Mouse (Mus musculus): ENCODE data around the gene Ppp1r27. TPM values are rescaled to one million over a fixed set of nuclear protein-coding genes. Genes with fewer than 3 reads are reported as not detected.

The Ppp1r27 gene
- polyA plus RNA-seq, 1 experiment from 2014 or later: not detected

DNA sequence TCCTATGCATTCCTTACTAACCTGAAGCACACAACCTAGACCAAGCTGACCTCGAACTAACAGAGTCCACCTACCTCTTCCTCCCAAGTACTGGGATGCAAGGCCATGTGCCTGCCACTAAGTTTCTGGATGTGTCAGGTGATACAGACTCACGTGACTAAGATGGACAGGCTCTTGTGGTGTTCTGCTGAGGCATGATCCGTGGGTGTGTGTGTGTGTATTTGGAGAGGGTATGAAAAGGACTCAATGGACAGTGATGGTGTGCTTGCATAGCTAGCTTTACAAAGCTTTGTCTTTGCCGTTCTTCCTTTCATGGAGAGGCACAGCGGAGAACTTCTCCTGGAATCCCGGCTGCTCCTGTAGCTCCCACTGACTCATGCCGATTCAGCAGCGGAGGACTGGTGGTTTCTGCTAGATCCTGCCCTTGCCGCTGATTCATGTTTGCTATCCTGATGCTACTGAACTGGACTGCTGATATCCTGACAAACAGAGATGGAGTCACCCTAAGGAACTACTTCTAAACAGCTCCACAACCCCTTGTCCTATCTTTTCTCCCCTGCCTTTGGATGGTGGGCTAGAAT, 42.6 kb downstream of the Ppp1r27 start:
- Histone ChIP-seq H3K4me2 (ENCODE audit: low read length) (no peak overlapping the region), H3K4me1 (ENCODE audit: control insufficient read depth, insufficient read depth, low read length) (peaks cover 6% of the 10 kb centered on the region; the same call in 1 of the 2 replicates), H3K27me3 (ENCODE audit: control insufficient read depth, insufficient read depth, low read length) (no peaks in the 10 kb centered on the region), H3K9ac (replicated peaks; ENCODE audit: low read length) (no peak overlapping the region), H3K36me3 (ENCODE audit: control insufficient read depth, insufficient read depth, low read length) (no peaks in the 10 kb centered on the region), H3K4me3 (replicated peaks; ENCODE audit: low read depth, low read length) (no peak overlapping the region), H3K9me3 (ENCODE audit: control insufficient read depth, low read length) (no peaks in the 10 kb centered on the region), H3K27ac (replicated peaks; ENCODE audit: low read depth, low read length) (no peak overlapping the region)
- DNase-seq (no peak), ATAC-seq (ENCODE audit: low FRiP score, low TSS enrichment) (no peak)
- WGBS: 83% methylated on average over 9 of the region's 9 CpGs

DNA sequence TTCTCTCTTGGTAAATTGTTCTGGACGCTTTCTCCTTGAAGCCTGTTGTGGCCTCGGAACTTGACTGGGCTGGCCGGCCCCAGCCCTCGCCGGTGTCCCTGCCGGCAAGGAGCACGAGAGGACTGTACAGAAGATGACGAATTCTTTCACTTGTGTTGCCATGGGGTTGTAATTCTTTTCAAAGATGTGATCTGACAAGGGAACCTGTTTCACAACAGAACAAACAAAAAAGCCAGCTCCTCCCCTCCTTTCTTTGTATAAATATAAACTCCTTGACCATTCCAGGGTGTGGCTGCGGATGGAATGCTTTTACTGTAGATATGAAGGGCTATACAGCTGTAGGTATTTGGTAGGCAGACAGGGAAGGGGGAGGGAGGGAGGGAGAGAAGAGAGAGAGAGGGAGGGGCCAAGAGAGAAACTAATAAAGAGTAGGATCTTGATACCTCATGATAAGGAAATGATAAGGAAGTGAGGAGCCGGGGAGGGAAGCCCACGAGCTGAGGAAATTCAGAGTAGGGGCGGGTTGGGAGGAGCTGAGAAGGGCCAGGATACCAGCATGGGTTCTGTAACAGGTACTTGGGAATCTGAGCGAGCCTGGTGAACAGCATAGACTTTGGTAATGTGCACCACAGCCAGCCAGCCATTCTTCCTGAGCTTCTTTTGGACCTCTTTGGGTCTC, 43.2 kb downstream of the Ppp1r27 start:
- peaks cover 6% of the 10 kb centered on the region; the same call in 1 of the 2 replicates for H3K4me1 ChIP-seq (ENCODE audit: control insufficient read depth, insufficient read depth, low read length)
- DNase-seq (no peak), ATAC-seq (ENCODE audit: low FRiP score, low TSS enrichment) (no peak)
- H3K9ac ChIP-seq (replicated peaks; ENCODE audit: low read length): no peak overlapping the region
- H3K4me2 ChIP-seq (ENCODE audit: low read length): no peak overlapping the region
- no peak overlapping the region for H3K27ac ChIP-seq (replicated peaks; ENCODE audit: low read depth, low read length)
- H3K27me3 ChIP-seq (ENCODE audit: control insufficient read depth, insufficient read depth, low read length): no peaks in the 10 kb centered on the region
- WGBS: 86% methylated on average over 13 of the region's 13 CpGs
- no peaks in the 10 kb centered on the region for H3K9me3 ChIP-seq (ENCODE audit: control insufficient read depth, low read length)
- H3K36me3 ChIP-seq (ENCODE audit: control insufficient read depth, insufficient read depth, low read length): no peaks in the 10 kb centered on the region
- H3K4me3 ChIP-seq (replicated peaks; ENCODE audit: low read depth, low read length): no peak overlapping the region

DNA sequence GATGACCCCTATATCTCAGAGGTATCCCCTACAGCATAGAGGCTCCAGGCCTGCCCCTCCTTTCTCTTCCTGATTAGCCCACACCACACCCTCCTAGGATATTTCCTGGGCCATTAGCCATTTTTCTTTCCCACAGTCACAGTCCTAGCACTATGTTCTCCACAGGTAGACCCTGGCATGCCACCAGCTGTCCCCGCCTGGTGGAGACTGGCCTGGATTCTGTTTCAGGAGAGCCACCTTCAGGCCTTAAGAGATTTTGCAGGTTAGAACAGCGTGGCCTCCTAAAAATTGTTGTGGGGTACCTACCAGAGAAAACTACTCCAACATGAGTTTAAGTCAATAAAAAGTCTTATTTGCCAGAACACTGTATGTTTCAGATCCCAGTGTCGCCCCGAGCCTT, 44.0 kb downstream of the Ppp1r27 start:
- Histone ChIP-seq H3K27ac (replicated peaks; ENCODE audit: low read depth, low read length) (no peak overlapping the region), H3K36me3 (ENCODE audit: control insufficient read depth, insufficient read depth, low read length) (no peaks in the 10 kb centered on the region), H3K27me3 (ENCODE audit: control insufficient read depth, insufficient read depth, low read length) (no peaks in the 10 kb centered on the region), H3K4me3 (replicated peaks; ENCODE audit: low read depth, low read length) (no peak overlapping the region), H3K9me3 (ENCODE audit: control insufficient read depth, low read length) (no peaks in the 10 kb centered on the region), H3K4me2 (ENCODE audit: low read length) (no peak overlapping the region), H3K4me1 (ENCODE audit: control insufficient read depth, insufficient read depth, low read length) (peaks cover 6% of the 10 kb centered on the region; the same call in 1 of the 2 replicates), H3K9ac (replicated peaks; ENCODE audit: low read length) (no peak overlapping the region)
- 62% methylated on average over 4 of the region's 4 CpGs for WGBS
- DNase-seq (no peak), ATAC-seq (ENCODE audit: low FRiP score, low TSS enrichment) (no peak)

DNA sequence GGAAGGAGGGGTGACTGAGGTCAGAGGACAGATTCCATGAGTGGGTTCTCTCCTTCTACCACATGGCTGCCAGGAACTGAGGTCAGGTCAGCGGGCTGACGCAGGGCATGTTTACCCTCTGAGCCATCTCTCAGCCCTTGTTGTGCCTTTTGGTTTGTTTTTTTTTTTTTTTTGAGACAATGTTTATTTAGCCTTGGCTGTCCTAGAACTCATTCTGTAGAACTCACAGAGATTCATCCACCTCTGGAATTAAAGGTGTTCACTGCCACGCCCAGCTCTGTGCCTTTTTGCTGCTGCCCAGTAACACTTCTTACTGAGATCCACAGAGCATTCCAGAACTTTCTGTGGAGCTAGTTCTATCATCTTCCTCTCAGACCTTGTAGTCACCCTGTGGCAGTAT, 45.3 kb downstream of the Ppp1r27 start:
- no peak overlapping the region for H3K4me2 ChIP-seq (ENCODE audit: low read length)
- no peak overlapping the region for H3K9ac ChIP-seq (replicated peaks; ENCODE audit: low read length)
- WGBS: 93% methylated on average over 3 of the region's 3 CpGs
- 0 out of 2 replicates have a peak, but pooled peaks cover 4% of the 10 kb centered on the region for H3K4me1 ChIP-seq (ENCODE audit: control insufficient read depth, insufficient read depth, low read length)
- no peak overlapping the region for H3K4me3 ChIP-seq (replicated peaks; ENCODE audit: low read depth, low read length)
- no peak for DNase-seq
- no peaks in the 10 kb centered on the region for H3K9me3 ChIP-seq (ENCODE audit: control insufficient read depth, low read length)
- no peaks in the 10 kb centered on the region for H3K27me3 ChIP-seq (ENCODE audit: control insufficient read depth, insufficient read depth, low read length)
- no peak overlapping the region for H3K27ac ChIP-seq (replicated peaks; ENCODE audit: low read depth, low read length)
- no peak for ATAC-seq (ENCODE audit: low FRiP score, low TSS enrichment)
- no peaks in the 10 kb centered on the region for H3K36me3 ChIP-seq (ENCODE audit: control insufficient read depth, insufficient read depth, low read length)

DNA sequence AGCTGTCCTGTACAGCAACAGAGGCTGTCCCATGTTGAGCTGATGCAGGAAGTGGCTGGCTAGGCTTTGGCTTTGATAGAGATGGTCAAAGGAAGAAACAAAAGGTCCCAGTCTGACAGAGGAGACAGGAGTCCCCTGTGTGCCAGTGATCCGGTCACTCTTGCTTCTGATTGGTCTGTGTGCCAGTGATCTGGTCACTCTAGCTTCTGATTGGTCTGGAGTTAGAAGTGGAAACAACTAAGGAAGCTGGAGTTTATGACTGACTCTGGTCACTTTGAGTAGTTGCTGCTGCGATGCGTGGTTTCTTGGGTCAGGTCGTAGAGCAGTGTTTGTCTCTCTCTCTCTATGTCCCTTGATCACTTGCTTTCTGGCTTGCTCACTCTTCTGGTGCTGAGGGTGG, 49.2 kb downstream of the Ppp1r27 start:
- Histone ChIP-seq H3K27ac (replicated peaks; ENCODE audit: low read depth, low read length) (no peak overlapping the region), H3K9ac (replicated peaks; ENCODE audit: low read length) (no peak overlapping the region), H3K9me3 (ENCODE audit: control insufficient read depth, low read length) (no peaks in the 10 kb centered on the region), H3K4me2 (ENCODE audit: low read length) (no peak overlapping the region), H3K4me3 (replicated peaks; ENCODE audit: low read depth, low read length) (no peak overlapping the region), H3K4me1 (ENCODE audit: control insufficient read depth, insufficient read depth, low read length) (no peaks in the 10 kb centered on the region), H3K27me3 (ENCODE audit: control insufficient read depth, insufficient read depth, low read length) (no peaks in the 10 kb centered on the region), H3K36me3 (ENCODE audit: control insufficient read depth, insufficient read depth, low read length) (peaks cover 22% of the 10 kb centered on the region; the same call in 1 of the 2 replicates)
- no peak for DNase-seq
- WGBS: 89% methylated on average over 4 of the region's 4 CpGs
- no peak for ATAC-seq (ENCODE audit: low FRiP score, low TSS enrichment)

DNA sequence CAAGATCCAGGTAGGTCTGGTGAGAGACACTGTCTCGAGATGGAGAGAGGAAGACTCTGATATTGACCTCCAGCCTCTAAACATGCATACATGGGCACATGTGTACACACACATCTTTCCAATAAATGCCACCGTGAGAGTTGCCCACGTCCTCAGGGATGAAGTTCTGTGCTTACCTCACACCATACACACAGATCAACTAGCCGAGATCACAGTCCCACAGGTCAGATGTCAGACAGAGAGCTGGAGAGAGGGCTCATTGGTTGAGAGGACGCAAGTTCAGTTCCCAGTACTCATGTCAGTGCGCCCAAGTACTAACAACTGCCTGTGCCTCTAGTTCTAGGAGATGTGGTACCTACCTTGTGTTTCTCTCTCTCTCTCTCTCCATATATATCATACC, 49.9 kb downstream of the Ppp1r27 start:
- H3K9ac ChIP-seq (replicated peaks; ENCODE audit: low read length): no peak overlapping the region
- H3K4me1 ChIP-seq (ENCODE audit: control insufficient read depth, insufficient read depth, low read length): no peaks in the 10 kb centered on the region
- no peaks in the 10 kb centered on the region for H3K27me3 ChIP-seq (ENCODE audit: control insufficient read depth, insufficient read depth, low read length)
- DNase-seq (no peak), ATAC-seq (ENCODE audit: low FRiP score, low TSS enrichment) (no peak)
- H3K4me2 ChIP-seq (ENCODE audit: low read length): no peak overlapping the region
- no peaks in the 10 kb centered on the region for H3K9me3 ChIP-seq (ENCODE audit: control insufficient read depth, low read length)
- H3K36me3 ChIP-seq (ENCODE audit: control insufficient read depth, insufficient read depth, low read length): peaks cover 28% of the 10 kb centered on the region; the same call in 1 of the 2 replicates
- no peak overlapping the region for H3K4me3 ChIP-seq (replicated peaks; ENCODE audit: low read depth, low read length)
- 69% methylated on average over 6 of the region's 6 CpGs for WGBS
- H3K27ac ChIP-seq (replicated peaks; ENCODE audit: low read depth, low read length): no peak overlapping the region

DNA sequence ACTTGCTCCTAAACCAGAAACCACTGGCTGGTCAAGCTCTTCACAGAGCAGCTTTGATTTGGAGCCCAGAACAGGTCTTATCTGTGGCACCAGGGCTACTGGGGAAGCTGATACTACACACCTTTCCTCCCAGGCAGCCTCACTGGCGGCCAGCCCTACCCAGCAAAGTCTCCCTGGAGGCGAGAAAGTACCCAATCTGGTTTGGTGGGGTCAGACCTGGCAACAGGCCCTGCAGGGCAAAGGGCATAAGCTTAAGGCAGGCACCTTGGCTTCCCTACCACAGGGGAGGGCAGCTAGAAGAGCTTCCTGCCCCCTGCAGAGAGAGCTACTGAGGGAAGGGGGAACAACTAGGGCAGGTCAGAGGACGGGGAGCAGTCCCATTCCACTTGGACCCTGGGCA, 50.6 kb downstream of the Ppp1r27 start:
- ATAC-seq (ENCODE audit: low FRiP score, low TSS enrichment): no peak
- 25% methylated on average over 3 of the region's 3 CpGs for WGBS

More for the DNA sequence above, 50.6 kb downstream of the Ppp1r27 start:
- no peak overlapping the region for H3K9ac ChIP-seq (replicated peaks; ENCODE audit: low read length)
- no peaks in the 10 kb centered on the region for H3K4me1 ChIP-seq (ENCODE audit: control insufficient read depth, insufficient read depth, low read length)
- no peak overlapping the region for H3K27ac ChIP-seq (replicated peaks; ENCODE audit: low read depth, low read length)
- H3K9me3 ChIP-seq (ENCODE audit: control insufficient read depth, low read length): no peaks in the 10 kb centered on the region
- no peak for DNase-seq
- H3K27me3 ChIP-seq (ENCODE audit: control insufficient read depth, insufficient read depth, low read length): no peaks in the 10 kb centered on the region
- H3K4me2 ChIP-seq (ENCODE audit: low read length): no peak overlapping the region
- peaks cover 33% of the 10 kb centered on the region for H3K36me3 ChIP-seq (ENCODE audit: control insufficient read depth, insufficient read depth, low read length)
- H3K4me3 ChIP-seq (replicated peaks; ENCODE audit: low read depth, low read length): no peak overlapping the region
